Mouse (Mus musculus): ENCODE measurements at regions not wholly inside any gene's neighbourhood (a gene's known extent, or its start where the extent isn't known, plus 50 kb on each side); places are given as distances from the start of the nearest gene placed in this dataset.

- no peak for DNase-seq (ENCODE audit: low spot score)
- H3K9ac ChIP-seq (ENCODE audit: low read length) = no peak overlapping the region
- H3K4me2 ChIP-seq (ENCODE audit: low read length) = no peak overlapping the region
- 67% methylated on average over 4 of the region's 4 CpGs for WGBS
- ATAC-seq (replicated peaks; ENCODE audit: low FRiP score, low TSS enrichment, low read depth) = no peak
- H3K27ac ChIP-seq (ENCODE audit: low read depth) = no peak overlapping the region
- H3K9me3 ChIP-seq (ENCODE audit: control insufficient read depth, low read length) = no peaks in the 10 kb centered on the region
- no peaks in the 10 kb centered on the region for H3K27me3 ChIP-seq (replicated peaks; ENCODE audit: control insufficient read depth, insufficient read depth, low read length)
- H3K36me3 ChIP-seq (ENCODE audit: control insufficient read depth, insufficient read depth, low read length) = no peaks in the 10 kb centered on the region
- H3K4me1 ChIP-seq (replicated peaks; ENCODE audit: control insufficient read depth, insufficient read depth, low read length) = no peaks in the 10 kb centered on the region
- no peak overlapping the region for H3K4me3 ChIP-seq (ENCODE audit: low read depth, low read length)
Measured at GRCm38 (mm10) chr16:87220201-87220600, 133.8 kb upstream of the N6amt1 start.

- WGBS = 57% methylated on average over 1 of the region's 1 CpGs
- H3K9ac ChIP-seq (ENCODE audit: low read length) = no peak overlapping the region
- H3K27ac ChIP-seq (ENCODE audit: low read depth) = no peak overlapping the region
- no peaks in the 10 kb centered on the region for H3K9me3 ChIP-seq (ENCODE audit: control insufficient read depth, low read length)
- no peaks in the 10 kb centered on the region for H3K4me1 ChIP-seq (replicated peaks; ENCODE audit: control insufficient read depth, insufficient read depth, low read length)
- no peaks in the 10 kb centered on the region for H3K36me3 ChIP-seq (ENCODE audit: control insufficient read depth, insufficient read depth, low read length)
- no peak overlapping the region for H3K4me3 ChIP-seq (ENCODE audit: low read depth, low read length)
- H3K4me2 ChIP-seq (ENCODE audit: low read length) = no peak overlapping the region
- ATAC-seq (replicated peaks; ENCODE audit: low FRiP score, low TSS enrichment, low read depth) (no peak), DNase-seq (ENCODE audit: low spot score) (no peak)
- no peaks in the 10 kb centered on the region for H3K27me3 ChIP-seq (replicated peaks; ENCODE audit: control insufficient read depth, insufficient read depth, low read length)
Measured at GRCm38 (mm10) chr16:87207875-87208274, 146.1 kb upstream of the N6amt1 start.

GRCm38 (mm10) chr16:87190471-87190870, 163.5 kb upstream of the N6amt1 start:
- DNase-seq (ENCODE audit: low spot score) = no peak
- no peak overlapping the region for H3K9ac ChIP-seq (ENCODE audit: low read length)
- no peaks in the 10 kb centered on the region for H3K4me1 ChIP-seq (replicated peaks; ENCODE audit: control insufficient read depth, insufficient read depth, low read length)
- no peak overlapping the region for H3K4me3 ChIP-seq (ENCODE audit: low read depth, low read length)
- no peak overlapping the region for H3K4me2 ChIP-seq (ENCODE audit: low read length)
- H3K36me3 ChIP-seq (ENCODE audit: control insufficient read depth, insufficient read depth, low read length) = no peaks in the 10 kb centered on the region
- H3K27ac ChIP-seq (ENCODE audit: low read depth) = no peak overlapping the region
- H3K27me3 ChIP-seq (replicated peaks; ENCODE audit: control insufficient read depth, insufficient read depth, low read length) = no peaks in the 10 kb centered on the region
- 89% methylated on average over 4 of the region's 4 CpGs for WGBS
- no peak for ATAC-seq (replicated peaks; ENCODE audit: low FRiP score, low TSS enrichment, low read depth)
- H3K9me3 ChIP-seq (ENCODE audit: control insufficient read depth, low read length) = no peaks in the 10 kb centered on the region

- Histone ChIP-seq H3K36me3 (ENCODE audit: control insufficient read depth, insufficient read depth, low read length) (no peaks in the 10 kb centered on the region), H3K9me3 (ENCODE audit: control insufficient read depth, low read length) (no peaks in the 10 kb centered on the region), H3K27me3 (replicated peaks; ENCODE audit: control insufficient read depth, insufficient read depth, low read length) (no peaks in the 10 kb centered on the region), H3K4me3 (ENCODE audit: low read depth, low read length) (no peak overlapping the region), H3K27ac (ENCODE audit: low read depth) (no peak overlapping the region), H3K9ac (ENCODE audit: low read length) (no peak overlapping the region), H3K4me1 (replicated peaks; ENCODE audit: control insufficient read depth, insufficient read depth, low read length) (no peaks in the 10 kb centered on the region), H3K4me2 (ENCODE audit: low read length) (no peak overlapping the region)
- DNase-seq (ENCODE audit: low spot score) (no peak), ATAC-seq (replicated peaks; ENCODE audit: low FRiP score, low TSS enrichment, low read depth) (no peak)
- 80% methylated on average over 2 of the region's 2 CpGs for whole genome bisulfite sequencing
Measured at GRCm38 (mm10) chr16:87188737-87189136, 165.2 kb upstream of the N6amt1 start.

- no peak overlapping the region for H3K27ac ChIP-seq (ENCODE audit: low read depth)
- H3K9ac ChIP-seq (ENCODE audit: low read length) = no peak overlapping the region
- H3K9me3 ChIP-seq (ENCODE audit: control insufficient read depth, low read length) = no peaks in the 10 kb centered on the region
- no peaks in the 10 kb centered on the region for H3K27me3 ChIP-seq (replicated peaks; ENCODE audit: control insufficient read depth, insufficient read depth, low read length)
- no peaks in the 10 kb centered on the region for H3K4me1 ChIP-seq (replicated peaks; ENCODE audit: control insufficient read depth, insufficient read depth, low read length)
- H3K4me3 ChIP-seq (ENCODE audit: low read depth, low read length) = no peak overlapping the region
- ATAC-seq (replicated peaks; ENCODE audit: low FRiP score, low TSS enrichment, low read depth) (no peak), DNase-seq (ENCODE audit: low spot score) (no peak)
- WGBS = 82% methylated on average over 4 of the region's 4 CpGs
- no peaks in the 10 kb centered on the region for H3K36me3 ChIP-seq (ENCODE audit: control insufficient read depth, insufficient read depth, low read length)
- no peak overlapping the region for H3K4me2 ChIP-seq (ENCODE audit: low read length)
Measured at GRCm38 (mm10) chr16:87172395-87172794, 181.6 kb upstream of the N6amt1 start.

- WGBS = 75% methylated on average over 2 of the region's 2 CpGs
- Histone ChIP-seq H3K27me3 (replicated peaks; ENCODE audit: control insufficient read depth, insufficient read depth, low read length) (no peaks in the 10 kb centered on the region), H3K27ac (ENCODE audit: low read depth) (no peak overlapping the region), H3K4me3 (ENCODE audit: low read depth, low read length) (no peak overlapping the region), H3K36me3 (ENCODE audit: control insufficient read depth, insufficient read depth, low read length) (no peaks in the 10 kb centered on the region), H3K9me3 (ENCODE audit: control insufficient read depth, low read length) (no peaks in the 10 kb centered on the region), H3K4me1 (replicated peaks; ENCODE audit: control insufficient read depth, insufficient read depth, low read length) (no peaks in the 10 kb centered on the region), H3K4me2 (ENCODE audit: low read length) (no peak overlapping the region), H3K9ac (ENCODE audit: low read length) (no peak overlapping the region)
- no peak for DNase-seq (ENCODE audit: low spot score)
- ATAC-seq (replicated peaks; ENCODE audit: low FRiP score, low TSS enrichment, low read depth) = no peak
Measured at GRCm38 (mm10) chr16:87139301-87139700, 214.7 kb upstream of the N6amt1 start.

GRCm38 (mm10) chr16:87136503-87136902, 217.5 kb upstream of the N6amt1 start:
- no peak overlapping the region for H3K4me2 ChIP-seq (ENCODE audit: low read length)
- H3K36me3 ChIP-seq (ENCODE audit: control insufficient read depth, insufficient read depth, low read length) = no peaks in the 10 kb centered on the region
- no peaks in the 10 kb centered on the region for H3K27me3 ChIP-seq (replicated peaks; ENCODE audit: control insufficient read depth, insufficient read depth, low read length)
- H3K9me3 ChIP-seq (ENCODE audit: control insufficient read depth, low read length) = no peaks in the 10 kb centered on the region
- H3K4me3 ChIP-seq (ENCODE audit: low read depth, low read length) = no peak overlapping the region
- ATAC-seq (replicated peaks; ENCODE audit: low FRiP score, low TSS enrichment, low read depth) = no peak
- H3K9ac ChIP-seq (ENCODE audit: low read length) = no peak overlapping the region
- DNase-seq (ENCODE audit: low spot score) = no peak
- WGBS = 88% methylated on average over 1 of the region's 1 CpGs
- H3K27ac ChIP-seq (ENCODE audit: low read depth) = no peak overlapping the region
- peaks cover 2% of the 10 kb centered on the region; the same call in 1 of the 2 replicates for H3K4me1 ChIP-seq (replicated peaks; ENCODE audit: control insufficient read depth, insufficient read depth, low read length)

GRCm38 (mm10) chr16:87134452-87134851, 219.5 kb upstream of the N6amt1 start:
- H3K4me2 ChIP-seq (ENCODE audit: low read length) = no peak overlapping the region
- no peak overlapping the region for H3K9ac ChIP-seq (ENCODE audit: low read length)
- no peak overlapping the region for H3K27ac ChIP-seq (ENCODE audit: low read depth)
- DNase-seq (ENCODE audit: low spot score) (no peak), ATAC-seq (replicated peaks; ENCODE audit: low FRiP score, low TSS enrichment, low read depth) (no peak)
- H3K4me3 ChIP-seq (ENCODE audit: low read depth, low read length) = no peak overlapping the region
- no peaks in the 10 kb centered on the region for H3K27me3 ChIP-seq (replicated peaks; ENCODE audit: control insufficient read depth, insufficient read depth, low read length)
- H3K9me3 ChIP-seq (ENCODE audit: control insufficient read depth, low read length) = no peaks in the 10 kb centered on the region
- peaks cover 3% of the 10 kb centered on the region; the same call in 1 of the 2 replicates for H3K4me1 ChIP-seq (replicated peaks; ENCODE audit: control insufficient read depth, insufficient read depth, low read length)
- H3K36me3 ChIP-seq (ENCODE audit: control insufficient read depth, insufficient read depth, low read length) = no peaks in the 10 kb centered on the region

- Histone ChIP-seq H3K9ac (ENCODE audit: low read length) (no peak overlapping the region), H3K9me3 (ENCODE audit: control insufficient read depth, low read length) (no peaks in the 10 kb centered on the region), H3K27me3 (replicated peaks; ENCODE audit: control insufficient read depth, insufficient read depth, low read length) (no peaks in the 10 kb centered on the region), H3K4me3 (ENCODE audit: low read depth, low read length) (no peak overlapping the region), H3K36me3 (ENCODE audit: control insufficient read depth, insufficient read depth, low read length) (no peaks in the 10 kb centered on the region), H3K27ac (ENCODE audit: low read depth) (no peak overlapping the region), H3K4me2 (ENCODE audit: low read length) (no peak overlapping the region), H3K4me1 (replicated peaks; ENCODE audit: control insufficient read depth, insufficient read depth, low read length) (peaks cover 3% of the 10 kb centered on the region; the same call in 1 of the 2 replicates)
- 83% methylated on average over 6 of the region's 6 CpGs for WGBS
- DNase-seq (ENCODE audit: low spot score) (no peak), ATAC-seq (replicated peaks; ENCODE audit: low FRiP score, low TSS enrichment, low read depth) (no peak)
Measured at GRCm38 (mm10) chr16:87133874-87134273, 220.1 kb upstream of the N6amt1 start.

Data from intestine, embryonic 14.5 days (tissue).